Mouse (Mus musculus) bone marrow, adult 2 months (tissue): ENCODE results near the gene Helz.

Source experiments
- CTCF ChIP-seq: fragments of 200-500 bp; IDR thresholded peaks from 2 replicates; pipeline ENCODE4 v1.5.1; 2011; ENCODE audit warnings: low read length, control low read depth; ENCODE audit not compliant: control insufficient read depth, insufficient read depth
- POLR2A ChIP-seq: fragments of 200-500 bp; IDR thresholded peaks from 2 replicates; pipeline ENCODE4 v1.6.1; 2011; ENCODE audit warnings: low read depth, mild to moderate bottlenecking, control low read depth, low read length, borderline replicate concordance; ENCODE audit not compliant: control insufficient read depth

- no peak for TF ChIP-seq POLR2A
- TF ChIP-seq CTCF: no peak
Measured at GRCm38 (mm10) chr11:107580786-107581185, 33.1 kb downstream of the Helz start.
